Mouse (Mus musculus) embryonic facial prominence, embryonic 13.5 days (tissue): ENCODE data around the gene Ptges2. TPM values are rescaled to one million over a fixed set of nuclear protein-coding genes. Genes with fewer than 3 reads are reported as not detected.
A peak's percentile ranks its signal among the peaks of the same experiment; 100 is the strongest.

ENCODE experiments used
- ATAC-seq: fragments of 200-750 bp; cut with Nextera tagmentation; 2 replicates; pipeline ENCODE4 v1.8.0; 2017; ENCODE audit warnings: low read depth; ENCODE audit not compliant: insufficient number of reproducible peaks, insufficient read depth, low FRiP score, low TSS enrichment
- H3K27ac ChIP-seq: fragments of 300-500 bp; sonication (generic); 2 replicates; pipeline ENCODE4 v1.5.1; 2015; ENCODE audit warnings: moderate library complexity, mild to moderate bottlenecking, inconsistent platforms
- H3K27me3 ChIP-seq: fragments of 300-500 bp; sonication (generic); 2 replicates; pipeline ENCODE4 v1.6.1; 2015; ENCODE audit warnings: mild to moderate bottlenecking, inconsistent platforms
- H3K36me3 ChIP-seq: fragments of 300-500 bp; sonication (generic); 2 replicates; pipeline ENCODE4 v1.6.1; 2015; ENCODE audit warnings: mild to moderate bottlenecking, inconsistent platforms
- H3K4me1 ChIP-seq: fragments of 300-500 bp; sonication (generic); 2 replicates; pipeline ENCODE4 v1.6.1; 2015; ENCODE audit warnings: inconsistent platforms
- H3K4me2 ChIP-seq: fragments of 300-500 bp; sonication (generic); 2 replicates; pipeline ENCODE4 v1.6.1; 2015; ENCODE audit warnings: moderate library complexity, mild to moderate bottlenecking, inconsistent platforms
- H3K4me3 ChIP-seq: fragments of 300-500 bp; sonication (generic); 2 replicates; pipeline ENCODE4 v1.5.1; 2015; ENCODE audit warnings: mild to moderate bottlenecking, inconsistent platforms
- H3K9ac ChIP-seq: fragments of 300-500 bp; sonication (generic); 2 replicates; pipeline ENCODE4 v1.6.1; 2015; ENCODE audit warnings: mild to moderate bottlenecking, inconsistent platforms
- H3K9me3 ChIP-seq: fragments of 300-500 bp; sonication (generic); 2 replicates; pipeline ENCODE4 v1.6.1; 2016; ENCODE audit warnings: inconsistent platforms
- WGBS: fragments of 180-500 bp; shearing (Covaris S2); methylation state at CpG from one replicate; pipeline ENCODE4 v1.1.7; 2015; ENCODE audit warnings: mixed read lengths; 5-methylcytosine and 5-hydroxymethylcytosine counted together
- polyA plus RNA-seq: library from polyadenylated mRNA; unstranded; fragments of >200 nt; fragmentation: Nextera tagmentation; extraction: Ambion mirVana; gene quantifications from 2 replicates; pipeline ENCODE4 v1.2.1, GENCODE M21; 2015

Gene Ptges2
- polyA plus RNA-seq, 1 experiment from 2014 or later, result 30.4 TPM

DNA sequence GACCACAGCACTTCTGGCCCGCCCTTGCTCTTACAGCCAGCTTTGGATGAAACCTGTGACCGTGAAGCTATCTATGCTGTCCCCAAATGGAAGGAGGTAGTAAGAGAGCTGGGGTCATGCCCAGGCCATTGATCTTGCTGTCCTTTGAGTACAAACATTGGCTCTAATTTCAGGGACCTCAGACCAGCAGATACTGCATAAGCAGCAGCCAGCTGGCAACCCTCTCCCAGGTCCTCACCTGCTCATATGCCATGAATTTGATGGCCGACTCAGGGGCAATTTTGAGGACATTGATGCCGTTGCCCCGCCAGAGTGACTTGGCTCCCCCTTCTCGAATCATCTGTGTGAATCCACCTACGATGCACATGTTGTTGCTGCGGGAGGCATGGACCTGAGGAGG is 21.8 kb downstream of the Ptges2 start:
- H3K9ac ChIP-seq, result no peak overlapping the region
- H3K4me2 ChIP-seq, result no peak overlapping the region
- peaks cover 79% of the 10 kb centered on the region for H3K36me3 ChIP-seq
- ATAC-seq, result no peak
- no peak overlapping the region for H3K4me3 ChIP-seq
- H3K9me3 ChIP-seq, result no peaks in the 10 kb centered on the region
- peaks cover 22% of the 10 kb centered on the region for H3K4me1 ChIP-seq
- no peaks in the 10 kb centered on the region for H3K27me3 ChIP-seq
- no peak overlapping the region for H3K27ac ChIP-seq
- 88% methylated on average over 8 of the region's 8 CpGs for WGBS

DNA sequence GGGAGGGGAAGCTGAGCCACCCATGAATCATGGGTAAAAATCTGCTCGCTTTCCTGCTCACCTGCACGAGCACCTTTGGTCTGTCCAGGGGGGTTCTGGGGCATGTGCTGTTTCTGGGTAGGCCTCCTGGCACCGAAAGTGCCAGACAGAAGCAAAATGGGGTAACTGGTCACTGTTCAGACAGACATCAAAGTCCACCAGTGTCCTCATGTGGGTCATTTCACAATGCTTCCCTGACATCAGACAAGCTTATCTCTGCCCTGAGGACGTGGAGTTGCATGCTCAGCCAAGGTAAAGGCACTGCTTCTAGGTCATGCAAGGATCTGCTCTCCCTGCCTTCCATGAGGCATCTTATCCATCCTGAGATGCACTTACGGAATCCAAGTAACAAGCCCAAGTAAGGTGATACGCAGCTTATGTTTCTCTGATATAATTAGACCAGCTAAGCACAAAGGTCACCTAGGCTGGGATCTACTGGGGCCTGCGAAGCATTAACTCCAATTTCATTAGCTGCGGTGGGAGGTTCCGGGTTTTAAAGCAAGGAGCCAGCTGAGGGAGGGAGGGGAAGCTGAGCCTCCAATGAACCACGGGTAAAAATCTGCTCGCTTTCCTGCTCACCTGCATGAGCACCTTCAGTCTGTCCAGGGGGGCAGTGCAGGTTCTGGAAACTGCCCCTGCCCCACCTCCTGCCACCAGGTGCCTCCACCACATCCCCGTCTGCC is 22.9 kb downstream of the Ptges2 start:
- ATAC-seq, result no peak
- no peaks in the 10 kb centered on the region for H3K27me3 ChIP-seq
- peaks cover 33% of the 10 kb centered on the region for H3K4me1 ChIP-seq
- 48% methylated on average over 12 of the region's 12 CpGs for WGBS
- H3K27ac ChIP-seq, result peak overlapping the region; percentile 34; the same call in 1 of the 2 replicates
- no peak overlapping the region for H3K4me3 ChIP-seq
- 0 out of 2 replicates have a peak overlapping the region, but pooled peaks have one; percentile 4 for H3K9ac ChIP-seq
- H3K4me2 ChIP-seq, result no peak overlapping the region
- H3K36me3 ChIP-seq, result peaks cover 79% of the 10 kb centered on the region
- H3K9me3 ChIP-seq, result no peaks in the 10 kb centered on the region

DNA sequence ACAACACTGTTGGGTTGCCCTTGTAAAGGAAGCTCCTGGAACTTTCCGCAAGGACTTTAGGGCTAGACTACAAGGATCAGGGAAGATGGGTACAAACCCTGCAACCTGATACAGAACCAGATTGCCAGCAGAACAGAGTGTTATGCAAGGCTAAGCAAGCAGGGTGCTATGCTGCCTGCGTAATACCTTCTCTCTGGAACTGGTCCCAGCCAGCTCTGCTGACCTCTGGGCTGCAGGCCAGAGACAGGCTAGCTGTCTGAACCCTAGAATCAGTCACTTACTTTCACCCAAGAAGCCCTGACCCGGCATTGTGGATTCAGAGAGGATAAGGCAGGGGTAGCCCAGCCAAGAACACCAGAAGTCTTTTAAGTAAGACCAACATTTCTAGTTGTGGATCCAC is 23.7 kb downstream of the Ptges2 start:
- 0 out of 2 replicates have a peak overlapping the region, but pooled peaks have one; percentile 7 for H3K27ac ChIP-seq
- H3K9ac ChIP-seq, result peak overlapping the region; percentile 44; the same call in 1 of the 2 replicates
- no peak overlapping the region for H3K4me2 ChIP-seq
- ATAC-seq, result no peak
- WGBS, result 77% methylated on average over 3 of the region's 3 CpGs
- H3K9me3 ChIP-seq, result no peaks in the 10 kb centered on the region
- no peaks in the 10 kb centered on the region for H3K27me3 ChIP-seq
- H3K4me3 ChIP-seq, result no peak overlapping the region
- H3K4me1 ChIP-seq, result peaks cover 40% of the 10 kb centered on the region
- H3K36me3 ChIP-seq, result peaks cover 72% of the 10 kb centered on the region

DNA sequence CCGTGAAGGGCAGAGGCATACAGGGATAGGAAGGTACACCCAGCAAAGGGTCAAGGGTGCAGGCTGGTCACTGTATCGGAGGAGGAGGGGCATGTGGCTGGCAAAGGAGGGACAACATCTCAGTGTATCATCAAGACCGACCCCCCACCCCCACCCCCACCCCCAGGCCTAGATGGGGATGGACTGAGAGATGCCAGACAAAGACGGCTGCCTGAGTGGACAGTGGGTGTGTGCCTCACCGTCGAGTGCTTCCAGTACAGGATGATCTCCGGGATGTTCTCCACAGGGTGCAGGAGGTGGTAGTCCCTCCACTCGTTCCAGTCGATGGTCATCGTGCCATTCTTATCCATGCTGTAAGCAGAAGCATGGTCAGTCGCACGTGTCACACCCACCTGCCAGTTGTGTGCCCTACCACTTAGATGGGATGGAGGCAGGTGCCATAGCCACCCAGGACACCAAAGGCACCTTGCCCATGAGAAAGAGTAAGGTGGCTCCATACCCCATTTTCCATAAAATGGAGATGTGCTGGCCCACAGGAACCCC is 24.4 kb downstream of the Ptges2 start:
- Histone ChIP-seq H3K9me3 (no peaks in the 10 kb centered on the region), H3K9ac (no peak overlapping the region), H3K36me3 (peaks cover 64% of the 10 kb centered on the region), H3K4me1 (peaks cover 48% of the 10 kb centered on the region), H3K4me3 (no peak overlapping the region), H3K4me2 (no peak overlapping the region), H3K27ac (no peak overlapping the region), H3K27me3 (no peaks in the 10 kb centered on the region)
- WGBS, result 91% methylated on average over 12 of the region's 12 CpGs
- no peak for ATAC-seq

DNA sequence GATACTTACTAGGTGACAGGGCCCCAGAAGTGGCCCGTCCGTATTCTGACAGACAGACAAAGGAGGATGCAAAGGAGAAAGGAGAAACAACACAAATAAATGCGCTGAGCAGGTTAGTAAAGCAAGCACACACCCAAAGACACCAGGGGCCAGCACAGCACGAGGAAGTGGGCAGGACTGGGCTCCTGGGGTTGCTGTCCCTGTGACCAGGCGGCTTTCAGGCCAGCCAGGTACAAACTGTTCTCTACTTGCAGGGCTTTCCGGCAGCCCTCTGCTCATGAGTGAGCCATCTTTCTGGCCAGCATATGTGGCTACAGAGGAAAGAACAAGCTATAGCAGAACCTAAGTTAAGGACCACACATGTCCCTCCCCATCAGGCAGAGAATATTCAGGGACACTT is 25.0 kb downstream of the Ptges2 start:
- Histone ChIP-seq H3K27ac (no peak overlapping the region), H3K4me1 (peaks cover 53% of the 10 kb centered on the region), H3K4me3 (no peak overlapping the region), H3K27me3 (no peaks in the 10 kb centered on the region), H3K36me3 (peaks cover 59% of the 10 kb centered on the region), H3K4me2 (no peak overlapping the region), H3K9ac (no peak overlapping the region), H3K9me3 (no peaks in the 10 kb centered on the region)
- WGBS, result 83% methylated on average over 6 of the region's 6 CpGs
- no peak for ATAC-seq

DNA sequence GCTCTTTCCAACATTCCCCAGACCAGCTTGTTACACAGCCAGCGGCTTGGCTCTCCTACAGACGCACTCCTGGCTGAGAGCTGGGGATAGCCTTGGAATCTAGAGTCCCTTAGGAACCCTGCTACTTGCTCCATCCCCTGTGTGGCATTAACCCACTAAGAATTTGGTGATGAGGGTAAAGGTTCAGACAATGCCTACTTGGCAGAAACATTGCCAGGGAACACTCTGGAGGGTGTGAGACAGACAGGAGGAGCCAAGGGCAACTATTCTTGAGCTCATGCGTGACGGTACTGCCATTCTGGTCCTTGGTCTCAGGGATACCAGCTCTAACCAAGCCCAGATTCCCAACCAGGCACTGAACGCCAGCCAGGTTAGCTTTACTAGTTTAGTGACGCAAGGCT is 26.2 kb downstream of the Ptges2 start:
- no peak overlapping the region for H3K4me2 ChIP-seq
- peaks cover 54% of the 10 kb centered on the region for H3K4me1 ChIP-seq
- peaks cover 51% of the 10 kb centered on the region for H3K36me3 ChIP-seq
- no peaks in the 10 kb centered on the region for H3K9me3 ChIP-seq
- H3K27me3 ChIP-seq, result no peaks in the 10 kb centered on the region
- H3K27ac ChIP-seq, result no peak overlapping the region
- 91% methylated on average over 6 of the region's 6 CpGs for WGBS
- no peak overlapping the region for H3K9ac ChIP-seq
- ATAC-seq, result no peak
- H3K4me3 ChIP-seq, result no peak overlapping the region

DNA sequence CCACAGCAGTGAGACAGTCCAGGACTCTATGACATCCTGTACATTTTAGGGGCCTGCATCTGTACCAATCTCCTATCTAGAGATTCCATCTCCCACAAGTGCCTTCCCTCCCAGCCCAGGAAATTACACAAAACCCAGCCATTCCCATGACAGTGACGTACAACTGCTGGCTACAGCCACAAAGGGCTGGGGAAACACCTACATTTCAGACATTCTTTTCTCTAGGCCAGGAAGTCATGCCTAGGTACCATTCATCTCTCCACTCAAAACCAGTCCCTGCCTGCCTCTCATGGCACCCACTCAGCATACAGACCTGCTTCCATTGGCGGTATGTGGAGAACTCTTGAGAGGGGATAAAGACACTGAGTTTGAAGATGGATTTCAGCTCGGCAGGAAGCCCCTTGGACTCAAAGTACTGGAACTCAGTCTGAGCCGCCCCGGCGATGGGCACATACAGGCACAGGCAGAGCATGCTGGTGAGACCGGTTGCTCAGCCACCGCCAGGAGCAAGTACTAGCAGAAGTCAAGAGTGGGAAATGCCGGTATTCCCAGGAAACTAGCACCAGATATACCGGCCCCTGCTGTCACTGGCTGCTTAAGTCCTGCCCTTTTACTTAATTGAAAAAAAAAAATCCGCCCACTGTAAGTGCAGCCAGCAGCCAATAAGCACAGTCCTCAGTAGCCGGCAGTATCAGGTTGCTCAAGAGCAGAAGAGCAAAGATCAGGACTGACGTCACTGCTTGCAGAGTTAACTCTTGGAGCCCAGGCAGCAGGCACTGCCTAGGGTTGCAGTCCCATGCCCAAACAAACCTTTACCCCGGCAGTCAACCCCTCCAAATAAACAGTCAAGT is 28.0 kb downstream of the Ptges2 start:
- peak overlapping the region; percentile 68 for H3K4me2 ChIP-seq
- H3K4me1 ChIP-seq, result peaks cover 62% of the 10 kb centered on the region
- peak overlapping the region; percentile 62 for H3K9ac ChIP-seq
- under 1% methylated on average over 14 of the region's 14 CpGs for WGBS
- peak overlapping the region; percentile 41 for H3K4me3 ChIP-seq
- H3K27me3 ChIP-seq, result no peaks in the 10 kb centered on the region
- peak overlapping the region; percentile 80 for H3K27ac ChIP-seq
- ATAC-seq, result peak; percentile 83
- H3K9me3 ChIP-seq, result no peaks in the 10 kb centered on the region
- H3K36me3 ChIP-seq, result peaks cover 33% of the 10 kb centered on the region

DNA sequence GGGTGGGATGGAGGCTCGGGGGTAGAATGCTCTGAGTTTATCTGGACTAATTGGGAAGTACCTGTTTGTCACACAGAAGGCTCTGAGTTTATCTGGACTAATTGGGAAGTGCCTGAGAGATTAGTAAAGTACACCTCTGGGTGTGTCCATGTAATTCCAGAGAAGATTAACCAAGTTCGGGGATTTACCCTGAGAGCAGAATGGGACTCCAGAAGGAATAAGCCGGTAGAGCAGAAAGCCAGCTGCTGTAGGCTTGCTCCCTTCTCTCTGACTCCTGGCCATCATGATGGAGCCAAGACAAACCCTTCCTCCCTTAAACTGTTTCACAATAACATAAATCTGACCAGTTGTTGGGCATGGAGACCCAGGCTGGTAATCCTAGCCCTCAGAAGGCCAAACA is 29.1 kb downstream of the Ptges2 start:
- 33% methylated on average over 3 of the region's 3 CpGs for WGBS
- Histone ChIP-seq H3K9ac (no peak overlapping the region), H3K4me1 (peaks cover 64% of the 10 kb centered on the region), H3K4me3 (no peak overlapping the region), H3K36me3 (peaks cover 22% of the 10 kb centered on the region), H3K27me3 (no peaks in the 10 kb centered on the region), H3K27ac (peak overlapping the region; percentile 80), H3K4me2 (peak overlapping the region; percentile 68; the same call in 1 of the 2 replicates), H3K9me3 (no peaks in the 10 kb centered on the region)
- ATAC-seq, result no peak

DNA sequence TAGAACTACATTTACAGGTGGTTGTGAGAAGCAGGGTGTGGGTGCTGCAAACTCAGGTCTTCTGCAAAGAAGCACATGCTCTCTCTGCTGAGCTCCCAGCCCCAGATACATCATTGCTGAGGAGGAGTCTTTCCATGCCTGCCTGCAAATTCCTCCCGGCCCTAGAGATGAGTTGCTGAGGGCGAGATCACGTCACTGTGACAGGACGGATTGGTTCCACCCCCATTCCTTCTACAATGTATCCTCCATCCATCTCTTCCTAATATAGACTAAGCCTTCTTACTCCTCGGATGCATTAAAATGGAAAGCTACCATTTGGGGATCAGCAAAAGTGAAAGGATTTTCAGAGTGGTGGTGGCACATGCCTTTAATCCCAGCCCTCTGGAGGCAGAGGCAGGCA is 29.9 kb downstream of the Ptges2 start:
- H3K27ac ChIP-seq, result peak overlapping the region; percentile 80; the same call in 1 of the 2 replicates
- H3K4me1 ChIP-seq, result peaks cover 72% of the 10 kb centered on the region
- no peak overlapping the region for H3K4me3 ChIP-seq
- H3K4me2 ChIP-seq, result no peak overlapping the region
- H3K27me3 ChIP-seq, result no peaks in the 10 kb centered on the region
- peaks cover 15% of the 10 kb centered on the region for H3K36me3 ChIP-seq
- ATAC-seq, result no peak
- H3K9me3 ChIP-seq, result no peaks in the 10 kb centered on the region
- H3K9ac ChIP-seq, result no peak overlapping the region
- 62% methylated on average over 5 of the region's 5 CpGs for WGBS

DNA sequence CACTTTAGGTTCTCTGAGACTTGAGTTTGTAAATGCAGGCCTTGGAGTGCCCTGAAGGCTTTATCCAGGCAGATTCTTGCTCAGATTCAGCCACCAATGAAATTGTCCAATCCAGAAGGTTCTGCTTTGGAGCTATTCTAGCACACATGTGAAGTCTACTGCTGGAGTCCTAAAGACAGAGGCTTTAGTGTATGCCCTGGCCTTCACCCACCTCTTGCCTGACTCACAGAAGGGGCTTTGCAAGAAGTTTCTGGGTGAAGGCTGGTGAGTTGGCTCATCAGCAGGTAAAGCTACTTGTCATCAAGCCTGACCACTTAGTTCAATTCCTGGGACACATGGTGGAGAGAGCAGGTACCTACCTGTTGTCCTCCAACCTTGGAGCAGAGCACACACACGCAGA is 30.4 kb downstream of the Ptges2 start:
- 93% methylated on average over 1 of the region's 1 CpGs for WGBS
- Histone ChIP-seq H3K27me3 (no peaks in the 10 kb centered on the region), H3K4me2 (no peak overlapping the region), H3K27ac (0 out of 2 replicates have a peak overlapping the region, but pooled peaks have one; percentile 80), H3K36me3 (peaks cover 9% of the 10 kb centered on the region; the same call in 1 of the 2 replicates), H3K9ac (0 out of 2 replicates have a peak overlapping the region, but pooled peaks have one; percentile 1), H3K9me3 (no peaks in the 10 kb centered on the region), H3K4me3 (no peak overlapping the region), H3K4me1 (peaks cover 76% of the 10 kb centered on the region)
- no peak for ATAC-seq

DNA sequence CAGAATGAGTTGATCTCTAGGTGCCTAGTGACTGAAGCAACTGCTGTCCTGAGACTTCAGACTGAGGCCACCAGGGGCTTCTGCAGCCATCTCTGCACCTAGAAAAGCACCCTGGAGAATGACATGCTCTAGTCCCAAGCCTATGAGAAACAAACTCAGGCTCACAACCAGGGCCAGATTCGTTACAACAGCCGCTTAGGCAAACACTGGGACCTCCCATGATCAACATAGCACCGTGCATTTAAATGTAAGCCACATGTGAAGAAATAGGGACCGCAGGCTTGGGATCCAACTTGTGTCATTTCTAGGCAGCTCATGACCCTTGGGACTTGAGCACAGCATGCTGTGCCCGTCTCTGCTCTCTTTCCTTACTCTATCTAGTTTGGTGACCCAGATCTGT is 32.0 kb downstream of the Ptges2 start:
- 43% methylated on average over 5 of the region's 5 CpGs for WGBS
- Histone ChIP-seq H3K27me3 (no peaks in the 10 kb centered on the region), H3K27ac (peak overlapping the region; percentile 88), H3K4me1 (peaks cover 75% of the 10 kb centered on the region), H3K9ac (peak overlapping the region; percentile 6; the same call in 1 of the 2 replicates), H3K4me3 (no peak overlapping the region), H3K9me3 (no peaks in the 10 kb centered on the region), H3K4me2 (peak overlapping the region; percentile 79), H3K36me3 (0 out of 2 replicates have a peak, but pooled peaks cover 5% of the 10 kb centered on the region)
- ATAC-seq, result no peak
